Mouse (Mus musculus) ovary, postnatal 10 days (tissue): ENCODE measurements around the gene B830017H08Rik.

Source experiments
- DNase-seq: peaks from one replicate; pipeline ENCODE4 v3.0.0; 2022; ENCODE audit warnings: low spot score

Gene B830017H08Rik

GRCm38 (mm10) chr16:17832821-17833220 is at the start of gene B830017H08Rik:
Gene B830017H08Rik (plus strand): TSS chr16:17833121.
- DNase-seq: no peak

- DNase-seq: no peak
Observed at GRCm38 (mm10) chr16:17785337-17785736, 47.6 kb upstream of the B830017H08Rik start.

- DNase-seq: no peak
Observed at GRCm38 (mm10) chr16:17792728-17793127, 40.2 kb upstream of the B830017H08Rik start.

- no peak for DNase-seq
Observed at GRCm38 (mm10) chr16:17794047-17794446, 38.9 kb upstream of the B830017H08Rik start.

GRCm38 (mm10) chr16:17795643-17796042 is 37.3 kb upstream of the B830017H08Rik start:
- DNase-seq: no peak

- no peak for DNase-seq
Observed at GRCm38 (mm10) chr16:17796519-17796918, 36.4 kb upstream of the B830017H08Rik start.

DNA sequence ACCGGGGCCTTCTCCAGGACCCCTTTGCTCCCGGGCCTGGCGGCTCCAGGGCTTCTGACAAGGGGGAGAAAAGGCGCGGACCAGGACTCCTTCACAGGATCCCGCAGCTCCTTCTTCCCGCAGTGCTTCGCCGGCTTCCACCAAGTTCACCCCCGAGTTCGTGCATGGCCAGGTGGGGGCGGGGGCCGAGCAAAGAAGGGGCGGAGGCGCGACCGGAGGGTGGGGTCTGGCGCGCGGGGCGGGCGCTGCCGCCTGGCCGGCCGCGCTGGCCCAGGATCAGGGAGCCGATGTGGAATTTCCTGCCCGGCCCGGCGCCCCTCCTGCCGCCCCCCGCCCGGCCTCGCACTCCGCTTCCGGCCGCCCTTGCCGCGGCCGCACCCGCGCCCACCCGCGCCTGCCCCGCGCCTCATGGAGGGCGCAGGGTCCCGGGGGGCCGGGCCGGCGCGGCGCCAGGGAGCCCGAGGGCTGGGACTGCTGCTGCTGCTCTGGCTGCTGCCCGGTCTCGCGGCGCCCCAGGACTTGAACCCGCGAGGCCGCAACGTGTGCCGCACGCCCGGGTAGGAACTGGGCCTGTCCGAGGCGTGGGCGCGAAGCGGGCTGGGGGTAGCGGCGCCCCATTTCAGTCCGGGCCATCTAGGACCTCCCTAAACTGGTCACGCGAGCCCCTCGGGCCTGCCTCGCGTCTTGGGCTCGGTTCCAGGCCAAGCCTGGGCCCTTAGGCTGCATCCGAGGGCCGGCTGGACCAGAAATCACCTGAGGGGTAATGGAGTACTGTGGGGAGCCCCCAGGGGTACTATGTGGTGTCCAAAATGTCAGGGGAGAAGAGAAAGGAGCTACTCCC is 35.7 kb upstream of the B830017H08Rik start, which contains the start of gene Scarf2:
Gene Scarf2 (plus strand): TSS at position 312 of the 841 bp plus-strand sequence.
- no peak for DNase-seq

DNA sequence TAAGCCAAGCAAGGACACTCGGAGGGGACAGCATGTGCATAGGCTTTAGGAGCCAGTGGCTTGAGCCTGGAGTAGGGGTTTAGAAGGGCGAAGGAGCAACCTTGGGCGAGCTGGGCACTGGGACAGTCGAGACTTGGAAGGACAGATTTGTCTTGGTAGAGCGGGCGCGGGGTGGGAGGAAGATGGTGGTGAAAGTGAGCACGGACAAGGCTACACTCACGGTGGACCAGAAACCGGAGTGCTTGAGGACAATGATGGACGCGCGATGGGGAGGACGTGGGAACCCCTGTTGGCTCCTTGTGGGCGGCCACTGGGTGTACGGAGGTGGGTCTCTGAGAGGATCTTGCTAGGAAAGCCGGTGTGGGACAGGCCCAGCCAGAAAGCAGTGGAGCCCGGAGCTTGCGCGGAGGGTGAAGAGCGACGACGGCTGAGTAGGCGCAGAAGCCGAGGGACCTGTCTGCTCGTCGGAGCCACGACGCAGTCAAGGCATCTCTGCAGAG is 35.1 kb upstream of the B830017H08Rik start:
- DNase-seq: no peak

DNA sequence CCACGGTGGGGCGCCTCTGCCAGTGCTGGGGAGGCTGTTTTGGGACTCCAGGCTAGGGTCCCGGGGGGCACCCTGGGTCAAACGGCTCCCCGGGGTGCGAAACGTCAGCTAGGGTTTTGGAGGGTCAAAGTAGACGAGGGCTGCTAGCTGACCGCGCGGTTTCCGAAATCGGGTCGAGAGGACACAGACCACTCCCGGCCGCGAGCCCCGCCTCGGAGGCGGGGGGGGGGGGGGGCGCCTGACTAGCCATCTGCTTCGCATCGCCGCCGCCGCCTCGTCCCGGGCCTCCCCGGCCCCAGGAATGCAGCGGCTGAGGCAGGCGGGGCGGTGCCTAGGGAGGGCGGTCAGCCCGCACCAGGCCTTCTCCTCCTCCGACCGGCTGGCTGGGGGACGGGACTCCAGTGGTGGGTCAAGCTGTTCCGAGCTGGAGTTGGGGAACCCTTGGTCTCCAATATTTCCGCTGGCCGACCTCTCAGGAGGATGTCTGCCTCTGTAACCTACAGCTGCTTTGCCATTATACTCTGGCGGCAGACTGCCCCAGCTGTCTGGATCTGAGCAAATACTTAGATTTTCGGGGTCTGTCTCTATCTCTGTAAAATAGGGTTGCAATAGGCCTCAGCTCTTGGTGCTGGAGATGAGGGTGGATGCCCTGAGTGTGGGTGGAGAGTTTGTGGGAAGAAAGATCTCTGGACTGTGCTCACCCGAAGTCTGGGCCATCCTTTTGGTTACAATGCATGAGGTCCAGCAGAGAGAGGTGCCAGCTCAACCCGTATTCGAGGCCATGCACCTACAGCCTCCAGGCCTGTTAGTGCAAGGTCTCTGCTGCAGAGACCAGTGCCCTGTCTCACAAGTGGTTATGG is 34.4 kb upstream of the B830017H08Rik start:
- DNase-seq: no peak

DNA sequence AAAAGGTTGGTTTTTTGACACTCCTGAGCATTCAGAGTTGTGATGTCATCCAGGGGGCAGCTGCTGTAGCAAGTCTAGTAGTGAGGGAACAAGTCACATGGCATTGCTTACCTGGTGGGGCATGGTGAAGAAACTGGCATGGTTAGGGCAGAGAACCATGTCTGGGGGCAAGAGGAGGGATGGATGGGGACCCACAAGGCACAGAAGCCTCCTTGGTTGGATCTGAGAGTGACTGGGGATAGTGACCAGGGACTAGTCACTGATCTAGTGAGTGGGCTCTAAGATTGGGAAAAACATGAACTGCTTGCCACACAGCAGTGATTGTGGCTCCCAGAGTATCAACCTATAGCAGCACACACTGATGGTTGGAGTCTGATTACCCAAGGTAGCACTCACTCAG is 33.3 kb upstream of the B830017H08Rik start:
- DNase-seq: no peak

DNA sequence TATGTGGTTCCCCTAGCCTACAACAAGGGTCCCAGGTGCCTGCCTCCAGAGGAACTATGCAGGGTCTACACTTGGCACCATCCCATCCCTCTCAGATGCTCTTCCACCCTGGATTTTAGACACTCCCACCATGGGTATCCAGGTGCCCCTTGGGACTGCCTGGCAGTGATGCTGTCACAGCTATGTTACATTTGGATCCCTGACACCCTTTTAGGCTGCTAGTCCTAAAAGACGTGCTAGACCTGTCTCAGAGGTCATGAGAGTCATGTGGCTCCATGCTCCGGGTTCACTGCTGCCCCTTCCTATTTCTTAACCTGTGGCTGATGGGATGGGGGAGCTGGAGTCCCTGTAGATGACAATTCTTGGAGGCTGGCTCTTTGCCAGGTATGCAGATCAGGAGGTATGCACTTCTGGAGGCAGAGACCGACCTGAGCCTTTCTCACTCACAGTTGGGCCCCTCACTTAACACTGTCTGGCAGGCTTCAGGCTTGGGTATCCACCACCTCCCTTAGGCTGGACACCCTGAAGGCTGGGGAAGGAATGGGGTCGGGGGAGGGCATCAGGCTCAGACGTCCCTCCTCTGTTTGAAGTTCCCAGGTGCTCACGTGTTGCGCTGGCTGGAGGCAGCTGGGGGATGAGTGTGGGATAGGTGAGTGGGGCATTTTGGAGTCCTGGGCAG is 31.0 kb upstream of the B830017H08Rik start:
- no peak for DNase-seq

DNA sequence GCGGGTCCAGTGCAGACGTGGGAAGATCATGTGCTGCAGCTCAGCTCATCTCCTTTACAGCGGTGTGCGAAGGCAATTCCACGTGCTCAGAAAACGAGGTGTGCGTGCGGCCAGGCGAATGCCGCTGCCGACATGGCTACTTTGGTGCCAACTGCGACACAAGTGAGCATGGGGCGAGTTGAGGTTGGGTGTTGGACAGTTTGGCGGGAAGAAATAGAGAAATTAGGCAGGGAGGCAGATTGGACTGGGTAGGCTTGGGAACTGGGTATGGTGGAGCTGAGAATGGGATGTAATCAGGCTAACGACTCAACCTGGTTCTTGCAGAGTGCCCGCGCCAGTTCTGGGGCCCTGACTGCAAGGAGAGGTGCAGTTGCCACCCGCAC is 30.5 kb upstream of the B830017H08Rik start:
- DNase-seq: no peak

- no peak for DNase-seq
Observed at GRCm38 (mm10) chr16:17802839-17803674, 29.9 kb upstream of the B830017H08Rik start.

GRCm38 (mm10) chr16:17803675-17804448 is 29.1 kb upstream of the B830017H08Rik start:
- DNase-seq: no peak

DNA sequence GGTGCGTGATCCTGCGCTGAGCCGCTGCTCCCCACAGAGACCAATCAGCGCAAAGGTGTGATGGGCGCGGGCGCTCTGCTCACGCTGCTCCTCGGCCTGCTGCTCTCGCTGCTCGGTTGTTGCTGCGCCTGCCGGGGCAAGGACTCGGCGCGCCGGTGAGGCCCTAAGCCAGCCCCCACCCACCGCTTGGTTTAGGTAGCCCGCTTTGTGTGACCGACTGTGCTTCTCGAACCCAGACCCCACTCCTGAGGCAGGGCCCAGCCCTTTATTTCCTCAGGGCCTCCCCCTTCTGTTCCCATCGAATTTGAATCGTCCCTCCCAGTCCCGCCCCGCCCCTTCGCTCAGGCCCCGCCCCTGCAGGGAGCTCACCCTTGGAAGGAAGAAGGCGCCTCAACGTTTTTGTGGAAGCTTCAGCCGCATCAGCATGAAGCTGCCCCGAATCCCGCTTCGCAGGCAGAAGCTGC is 28.4 kb upstream of the B830017H08Rik start:
- DNase-seq: no peak

- DNase-seq: no peak
Observed at GRCm38 (mm10) chr16:17804982-17805381, 27.9 kb upstream of the B830017H08Rik start.

GRCm38 (mm10) chr16:17806581-17807191 is 26.2 kb upstream of the B830017H08Rik start:
- no peak for DNase-seq

DNA sequence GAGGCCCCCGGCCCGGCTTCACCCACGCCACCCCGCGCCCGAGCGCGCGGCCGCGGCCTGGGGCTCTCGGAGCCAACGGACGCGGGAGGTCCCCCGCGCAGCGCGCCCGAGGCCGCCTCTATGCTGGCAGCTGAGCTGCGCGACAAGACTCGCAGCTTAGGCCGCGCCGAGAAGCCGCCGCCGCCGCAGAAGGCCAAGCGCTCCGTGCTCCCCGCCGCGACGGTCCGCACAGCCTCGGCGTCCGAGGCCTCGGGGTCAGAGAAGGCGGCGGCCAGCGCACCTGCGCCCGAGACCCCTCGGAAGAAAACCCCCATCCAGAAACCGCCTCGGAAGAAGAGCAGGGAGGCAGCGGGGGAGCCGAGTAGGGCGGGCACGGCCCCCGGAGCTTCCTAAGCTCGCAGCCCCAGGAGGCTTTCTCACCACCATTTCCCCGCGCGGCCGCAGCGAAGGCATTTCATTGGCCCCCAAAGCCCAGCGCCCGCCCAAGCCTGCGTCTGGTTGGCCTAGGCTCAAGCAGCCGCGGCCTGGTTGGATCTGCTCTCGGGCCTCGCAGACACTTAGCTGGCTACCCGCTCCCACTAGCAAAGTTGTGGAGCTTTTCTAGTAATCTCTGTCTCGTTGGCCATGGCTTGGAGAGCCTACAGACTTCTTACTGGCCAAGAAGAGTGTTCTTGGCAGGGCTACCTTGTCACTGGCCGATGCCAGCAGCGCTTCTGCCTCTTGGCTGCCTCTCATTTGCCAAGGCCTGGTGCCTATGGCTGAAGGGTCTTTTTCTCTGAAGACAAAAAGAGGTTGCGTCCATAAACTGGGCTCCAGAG is 25.5 kb upstream of the B830017H08Rik start:
- DNase-seq: peak; percentile 67

GRCm38 (mm10) chr16:17809125-17809524 is 23.8 kb upstream of the B830017H08Rik start:
- DNase-seq: no peak
